Mouse (Mus musculus) E14TG2a.4 (cell line): ENCODE results near the gene Defb21.

Experiments
- CTCF ChIP-seq: conservative IDR thresholded peaks from 2 replicates; pipeline ENCODE4 v1.5.1; 2014; ENCODE audit warnings: low read length
- NANOG ChIP-seq: IDR thresholded peaks from 2 replicates; pipeline ENCODE4 v1.6.1; 2014; ENCODE audit warnings: borderline replicate concordance, low read length, mixed read lengths
- POU5F1 ChIP-seq: IDR thresholded peaks from 2 replicates; pipeline ENCODE4 v1.6.1; 2014; ENCODE audit warnings: low read length, borderline replicate concordance

DNA sequence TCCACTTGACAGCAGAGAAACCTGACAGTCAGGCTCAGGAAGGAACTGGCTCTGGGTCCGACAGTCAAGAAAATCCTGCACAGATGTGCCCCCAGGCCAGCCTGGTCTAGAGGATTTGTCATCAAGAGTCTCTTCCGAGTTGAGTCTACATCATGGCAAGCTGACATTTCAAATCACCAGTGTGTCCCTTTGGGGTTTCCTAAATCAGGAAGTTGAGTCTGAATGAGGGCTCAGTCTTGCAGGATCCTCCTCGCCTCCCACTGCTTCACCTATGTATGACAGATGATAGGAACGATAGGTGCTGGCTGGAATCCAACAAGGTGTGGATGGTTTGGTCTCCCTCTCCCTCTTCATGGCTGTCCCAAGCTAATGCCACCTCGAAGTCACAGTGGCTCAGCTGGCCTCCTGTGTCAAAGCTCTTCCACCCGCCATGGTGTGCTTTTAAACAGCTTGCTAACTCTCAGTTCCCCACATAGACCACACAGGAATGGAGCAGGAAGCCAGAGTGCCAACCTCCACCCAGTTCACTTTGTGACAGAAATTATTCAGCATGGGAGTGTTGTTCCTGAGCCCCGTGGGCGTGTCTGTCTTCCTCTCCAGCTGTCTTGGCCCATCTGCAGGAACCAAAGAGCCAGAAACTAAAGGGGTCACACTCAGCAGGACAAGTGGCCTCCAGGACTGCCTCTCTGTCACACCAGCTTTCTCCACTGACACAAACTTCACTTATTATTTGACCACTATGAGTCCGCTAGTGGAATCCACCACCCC is 48.0 kb downstream of the Defb21 start:
- TF ChIP-seq CTCF (no peak), POU5F1 (no peak), NANOG (no peak)
